Mouse (Mus musculus) CH12.LX (cell line): Measurements from ENCODE around the gene Fgf11. TPM values are rescaled to one million over a fixed set of nuclear protein-coding genes. Genes with fewer than 3 reads are reported as not detected.

Experiments
- DNase-seq: peaks from one replicate; pipeline ENCODE4 v3.0.0-alpha.2; 2013; ENCODE audit errors: extremely low read depth
- H3K27ac ChIP-seq: 2 replicates; pipeline ENCODE4 v1.5.1; 2012; ENCODE audit warnings: low read depth, mild to moderate bottlenecking, control low read depth, moderate library complexity; ENCODE audit not compliant: insufficient read depth
- H3K27me3 ChIP-seq: replicated peaks from 2 replicates; pipeline ENCODE3; 2012; ENCODE audit warnings: inconsistent platforms
- H3K36me3 ChIP-seq, 2 experiments: replicated peaks in 1 of 2; 2 replicates each; pipeline versions ENCODE3 to v1.6.1; 2012; ENCODE audit warnings: inconsistent platforms in 1 of 2, low read length in 1 of 2, mild to moderate bottlenecking in 1 of 2, mixed read lengths in 1 of 2, moderate library complexity in 1 of 2; ENCODE audit not compliant: control insufficient read depth in 1 of 2, insufficient read depth in 1 of 2
- H3K4me1 ChIP-seq, 2 experiments: 2 replicates each; pipeline ENCODE4 v1.6.1; 2012; ENCODE audit warnings: inconsistent platforms in 1 of 2, moderate library complexity in 1 of 2; ENCODE audit not compliant: insufficient read depth in 2 of 2, control insufficient read depth in 1 of 2
- H3K4me2 ChIP-seq: 2 replicates; pipeline ENCODE4 v1.6.1; 2012; ENCODE audit warnings: low read depth, mild to moderate bottlenecking, control low read depth; ENCODE audit not compliant: poor library complexity, insufficient read depth, severe bottlenecking
- H3K4me3 ChIP-seq, 3 experiments: fragments of 150-350 bp in 1 of 3; sonication (generic) in 1 of 3; replicated peaks in 1 of 3; 2 replicates each; pipeline versions ENCODE3 to v1.5.1; 2011 to 2012; ENCODE audit warnings: low read depth in 2 of 3, low read length in 2 of 3, mild to moderate bottlenecking in 2 of 3, moderate library complexity in 2 of 3, control low read depth in 1 of 3, improper control_type of control experiment in 1 of 3, inconsistent platforms in 1 of 3, mixed read lengths in 1 of 3; ENCODE audit not compliant: poor library complexity in 1 of 3
- H3K79me2 ChIP-seq: replicated peaks from 2 replicates; pipeline ENCODE4 v1.6.1; 2012; ENCODE audit warnings: mild to moderate bottlenecking, moderate library complexity; ENCODE audit not compliant: control insufficient read depth, poor library complexity, insufficient read depth, severe bottlenecking; ENCODE audit errors: extremely low read depth
- H3K9ac ChIP-seq: 2 replicates; pipeline ENCODE4 v1.6.1; 2012; ENCODE audit warnings: low read depth, mild to moderate bottlenecking, control low read depth, moderate library complexity; ENCODE audit not compliant: insufficient read depth
- H3K9me3 ChIP-seq: replicated peaks from 2 replicates; pipeline ENCODE3; 2012; ENCODE audit warnings: low read length, inconsistent platforms, mixed read lengths
- BHLHE40 ChIP-seq: IDR thresholded peaks from 2 replicates; pipeline ENCODE4 v1.6.1; 2011; ENCODE audit warnings: mild to moderate bottlenecking, low read depth, low read length, improper control_type of control experiment
- CHD2 ChIP-seq: IDR thresholded peaks from 2 replicates; pipeline ENCODE4 v1.6.1; 2011; ENCODE audit warnings: low read length, improper control_type of control experiment
- E2F4 ChIP-seq: IDR thresholded peaks from 2 replicates; pipeline ENCODE4 v1.6.1; 2011; ENCODE audit warnings: low read depth, low read length, improper control_type of control experiment; ENCODE audit not compliant: insufficient replicate concordance
- GABPA ChIP-seq: IDR thresholded peaks from 2 replicates; pipeline ENCODE4 v1.6.1; 2012; ENCODE audit warnings: low read depth, low read length, improper control_type of control experiment, inconsistent platforms; ENCODE audit not compliant: insufficient replicate concordance
- JUN ChIP-seq: IDR thresholded peaks from 2 replicates; pipeline ENCODE4 v1.6.1; 2011; ENCODE audit warnings: low read depth, mild to moderate bottlenecking, low read length, improper control_type of control experiment, moderate library complexity; ENCODE audit not compliant: insufficient read depth
- MAFK ChIP-seq: IDR thresholded peaks from 2 replicates; pipeline ENCODE4 v1.6.1; 2011; ENCODE audit warnings: low read length, improper control_type of control experiment; ENCODE audit not compliant: insufficient replicate concordance
- MEF2A ChIP-seq: IDR thresholded peaks from 2 replicates; pipeline ENCODE4 v1.6.1; 2014; ENCODE audit warnings: low read depth, mild to moderate bottlenecking, inconsistent platforms, low read length, improper control_type of control experiment, borderline replicate concordance
- MYC ChIP-seq: IDR thresholded peaks from 2 replicates; pipeline ENCODE4 v1.6.1; 2011; ENCODE audit warnings: low read depth, mild to moderate bottlenecking, improper control_type of control experiment, low read length
- NELFE ChIP-seq: IDR thresholded peaks from 2 replicates; pipeline ENCODE4 v1.6.1; 2011; ENCODE audit warnings: low read depth, low read length, improper control_type of control experiment
- NRF1 ChIP-seq: IDR thresholded peaks from 2 replicates; pipeline ENCODE4 v1.6.1; 2014; ENCODE audit warnings: low read depth, mild to moderate bottlenecking, inconsistent platforms, low read length, improper control_type of control experiment, moderate library complexity
- POLR2AphosphoS2 ChIP-seq: IDR thresholded peaks from 2 replicates; pipeline ENCODE4 v1.6.1; 2011; ENCODE audit warnings: low read depth, low read length, improper control_type of control experiment
- RAD21 ChIP-seq: IDR thresholded peaks from 2 replicates; pipeline ENCODE4 v1.6.1; 2011; ENCODE audit warnings: low read depth, mild to moderate bottlenecking, low read length, improper control_type of control experiment, moderate library complexity
- SMC3 ChIP-seq: IDR thresholded peaks from 2 replicates; pipeline ENCODE4 v1.6.1; 2011; ENCODE audit warnings: low read depth, low read length, improper control_type of control experiment
- UBTF ChIP-seq: IDR thresholded peaks from 2 replicates; pipeline ENCODE4 v1.6.1; 2012; ENCODE audit warnings: low read depth, mild to moderate bottlenecking, inconsistent platforms, low read length, improper control_type of control experiment, moderate library complexity
- USF2 ChIP-seq: conservative IDR thresholded peaks from 2 replicates; pipeline ENCODE4 v1.6.1; 2011; ENCODE audit warnings: low read depth, low read length, improper control_type of control experiment
- ZC3H11A ChIP-seq: IDR thresholded peaks from 2 replicates; pipeline ENCODE4 v1.6.1; 2012; ENCODE audit warnings: low read depth, mild to moderate bottlenecking, inconsistent platforms, low read length, improper control_type of control experiment
- dilution Hi-C: fragments of 300-500 bp; cut with MboI; formaldehyde crosslinking; loops from 2 replicates; pipeline ENCODE4 v1.14.3; 2020; ENCODE audit warnings: low sequenced_read_pairs; ENCODE audit not compliant: extremely low pct_unique_long_range_greater_than_20kb, extremely low pct_ligation_motif_present
- in situ Hi-C: fragments of 300-500 bp; cut with MboI; formaldehyde crosslinking; loops from 3 replicates; pipeline ENCODE4 v1.14.3; 2019; ENCODE audit warnings: low sequenced_read_pairs, low pct_ligation_motif_present, low pct_unique_long_range_greater_than_20kb, mixed read lengths
- polyA plus RNA-seq: library from polyadenylated mRNA; unstranded; fragments of >175 nt; gene quantifications from 2 replicates; pipeline ENCODE4 v1.2.1, GENCODE M21; 2012; ENCODE audit warnings: low read depth; ENCODE audit not compliant: insufficient read length
- total RNA-seq, 2 experiments: library from RNA; depleted of rRNA; stranded (reverse); fragments of 300-350 nt in 1 of 2; fragments of >200 nt in 1 of 2; gene quantifications; 2 replicates each; pipeline ENCODE4 v1.2.3; 2012 to 2014

Gene Fgf11
- total and polyA plus RNA-seq, 3 experiments: 0.93 to 3.9 (median 1.8) TPM

- peaks cover 10 to 18% of the 10 kb centered on the region in 2 experiments for H3K4me1 ChIP-seq
- peaks cover 3 to 9% of the 10 kb centered on the region in 2 experiments for H3K36me3 ChIP-seq
- peak overlapping the region; percentile 66 for H3K9ac ChIP-seq
- in situ Hi-C loops: no loop called here
- no peak for DNase-seq
- H3K79me2 ChIP-seq: no peaks in the 10 kb centered on the region
- H3K4me2 ChIP-seq: peak overlapping the region; percentile 98
- H3K27ac ChIP-seq: no peak overlapping the region
- TF ChIP-seq ZC3H11A (no peak), CHD2 (peak; percentile 47; the same call in 1 of the 2 replicates), MYC (no peak), NELFE (no peak)
- peaks cover 38% of the 10 kb centered on the region for H3K27me3 ChIP-seq
- dilution Hi-C loops: no loop called here
- peak overlapping the region; percentile 59 to 100 (median 62) for H3K4me3 ChIP-seq
- H3K9me3 ChIP-seq: no peaks in the 10 kb centered on the region
Measured at GRCm38 (mm10) chr11:69836703-69837576, 35.3 kb upstream of the Fgf11 start.

GRCm38 (mm10) chr11:69835966-69836335, 34.3 kb upstream of the Fgf11 start:
- Histone ChIP-seq H3K4me2 (no peak overlapping the region), H3K27me3 (peaks cover 45% of the 10 kb centered on the region), H3K4me1 (peaks cover 10 to 18% of the 10 kb centered on the region in 2 experiments), H3K9ac (no peak overlapping the region), H3K4me3 (no peak overlapping the region), H3K79me2 (no peaks in the 10 kb centered on the region)
- DNase-seq: no peak
- dilution Hi-C loops: no loop called here
- in situ Hi-C loops: no loop called here
- TF ChIP-seq MAFK (no peak), SMC3 (no peak), E2F4 (no peak), UBTF (no peak), JUN (no peak), ZC3H11A (no peak), NRF1 (no peak), CHD2 (no peak), GABPA (no peak), MEF2A (no peak), POLR2AphosphoS2 (no peak), USF2 (no peak), RAD21 (no peak), BHLHE40 (no peak)
- TF ChIP-seq, all 38 proteins: peak for 0
- Histone ChIP-seq H3K9me3 (no peaks in the 10 kb centered on the region), H3K36me3 (peaks cover 3 to 9% of the 10 kb centered on the region in 2 experiments), H3K27ac (no peak overlapping the region)
